Mouse (Mus musculus): ENCODE measurements around the gene Rtf1. TPM values are rescaled to one million over a fixed set of nuclear protein-coding genes. Genes with fewer than 3 reads are reported as not detected.
A peak's percentile ranks its signal among the peaks of the same experiment; 100 is the strongest.

Gene Rtf1
- total and polyA plus RNA-seq, 3 experiments = 33.1 to 44.5 (median 36.2) TPM

DNA sequence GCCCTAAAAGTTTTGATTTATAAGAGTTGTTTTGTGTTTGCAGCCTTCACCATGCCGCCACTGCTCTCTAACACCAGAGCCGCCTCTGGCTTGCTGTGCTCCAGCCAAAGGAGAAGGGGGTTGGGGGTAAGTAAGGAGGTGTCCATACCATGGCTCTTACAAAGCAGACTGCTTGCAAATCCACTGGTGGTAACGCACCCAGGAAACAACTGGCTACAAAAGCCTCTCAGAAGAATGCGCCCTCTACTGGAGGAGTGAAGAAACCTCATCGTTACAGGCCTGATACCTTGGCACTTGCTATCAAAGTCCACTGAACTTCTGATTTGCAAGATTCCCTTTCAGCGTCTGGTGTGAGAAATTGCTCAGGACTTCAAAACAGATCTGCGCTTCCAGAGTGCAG is 5.9 kb upstream of the Rtf1 start:
- no peak overlapping the region for H3K4me3 ChIP-seq (ENCODE audit: low read depth, low read length)
- no peaks in the 10 kb centered on the region for H3K27me3 ChIP-seq (ENCODE audit: insufficient read depth, low read length)
- ATAC-seq (ENCODE audit: extremely low read depth, insufficient number of reproducible peaks, low FRiP score, poor library complexity, severe bottlenecking) = no peak
- DNase-seq (ENCODE audit: low spot score) = no peak
- no peaks in the 10 kb centered on the region for H3K9me3 ChIP-seq (replicated peaks)
- no peaks in the 10 kb centered on the region for H3K36me3 ChIP-seq (replicated peaks)
- TF ChIP-seq TAL1 (conservative IDR thresholded peaks at IDR 0.05; ENCODE audit: low read depth, low read length) (no peak), POLR2AphosphoS5 (IDR thresholded peaks at IDR 0.05; ENCODE audit: insufficient replicate concordance, low read depth, low read length) (no peak), GATA2 (IDR thresholded peaks at IDR 0.05; ENCODE audit: borderline replicate concordance, low read depth, low read length) (no peak), CTCF (IDR thresholded peaks at IDR 0.05; ENCODE audit: low read depth, low read length) (no peak)
- H3K4me1 ChIP-seq (ENCODE audit: insufficient read depth, low read depth, low read length) = peaks cover 7% of the 10 kb centered on the region

DNA sequence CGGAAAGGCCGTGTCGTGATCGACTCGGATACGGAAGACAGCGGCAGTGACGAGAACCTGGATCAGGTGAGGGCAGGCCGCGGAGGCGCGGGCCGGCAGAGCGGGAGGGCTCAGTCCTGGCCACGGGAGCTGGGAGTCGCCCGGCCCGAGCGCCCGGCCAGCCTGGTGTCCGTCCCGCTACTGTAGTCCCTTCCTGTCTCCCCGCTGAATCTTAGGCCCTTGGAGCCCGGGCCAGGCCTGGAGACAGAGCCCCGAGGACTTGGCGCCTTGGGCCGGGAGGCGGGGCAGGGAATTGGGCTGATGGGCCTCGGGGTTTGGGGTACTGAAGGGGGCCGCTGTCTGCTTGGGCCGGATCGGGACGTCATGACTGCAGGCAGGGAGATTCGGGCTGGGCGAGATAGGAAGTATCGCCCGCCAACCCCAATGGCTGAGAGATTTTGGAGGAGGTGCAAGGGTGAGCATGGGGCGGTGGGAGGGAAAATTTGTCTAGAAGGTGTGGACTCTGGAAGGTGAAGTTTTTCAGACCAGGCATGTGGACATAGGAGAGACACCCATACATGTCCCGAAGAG is 432 bp downstream of the Rtf1 start:
- DNase-seq (ENCODE audit: low spot score) (peak; percentile 50), ATAC-seq (ENCODE audit: extremely low read depth, insufficient number of reproducible peaks, low FRiP score, poor library complexity, severe bottlenecking) (no peak)
- Histone ChIP-seq H3K9me3 (replicated peaks) (no peaks in the 10 kb centered on the region), H3K36me3 (replicated peaks) (peaks cover 22% of the 10 kb centered on the region), H3K4me3 (ENCODE audit: low read depth, low read length) (peak overlapping the region; percentile 99), H3K4me1 (ENCODE audit: insufficient read depth, low read depth, low read length) (peaks cover 20% of the 10 kb centered on the region), H3K27me3 (ENCODE audit: insufficient read depth, low read length) (no peaks in the 10 kb centered on the region)
- no peak for TF ChIP-seq TAL1 (conservative IDR thresholded peaks at IDR 0.05; ENCODE audit: low read depth, low read length)
- no peak for TF ChIP-seq GATA2 (IDR thresholded peaks at IDR 0.05; ENCODE audit: borderline replicate concordance, low read depth, low read length)
- no peak for TF ChIP-seq POLR2AphosphoS5 (IDR thresholded peaks at IDR 0.05; ENCODE audit: insufficient replicate concordance, low read depth, low read length)
- no peak for TF ChIP-seq GATA1 (IDR thresholded peaks at IDR 0.05; ENCODE audit: borderline replicate concordance, low read length)
- TF ChIP-seq CTCF (IDR thresholded peaks at IDR 0.05; ENCODE audit: low read depth, low read length) = no peak

DNA sequence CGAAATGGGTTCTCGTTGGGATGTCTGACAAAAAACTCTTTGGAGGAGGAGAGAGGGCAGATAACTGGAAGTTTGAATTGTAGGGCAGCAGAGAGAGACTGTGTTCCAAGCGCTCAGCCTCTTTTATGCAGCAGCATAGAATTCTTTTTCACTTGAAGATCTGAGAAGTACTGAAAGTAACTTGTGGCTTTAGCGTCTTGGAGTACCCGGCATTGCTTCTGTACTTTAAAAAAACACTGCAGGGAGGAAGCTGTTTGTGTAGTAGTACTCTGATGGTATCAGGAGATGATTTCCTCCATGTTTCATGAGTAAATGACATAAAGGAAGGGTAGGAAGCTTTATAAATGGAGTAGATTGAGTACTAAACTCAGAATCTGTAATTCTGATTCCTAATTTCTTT is 963 bp downstream of the Rtf1 start:
- H3K4me3 ChIP-seq (ENCODE audit: low read depth, low read length) = peak overlapping the region; percentile 99
- H3K9me3 ChIP-seq (replicated peaks) = no peaks in the 10 kb centered on the region
- H3K36me3 ChIP-seq (replicated peaks) = peaks cover 25% of the 10 kb centered on the region
- ATAC-seq (ENCODE audit: extremely low read depth, insufficient number of reproducible peaks, low FRiP score, poor library complexity, severe bottlenecking) (no peak), DNase-seq (ENCODE audit: low spot score) (peak; percentile 5)
- no peaks in the 10 kb centered on the region for H3K27me3 ChIP-seq (ENCODE audit: insufficient read depth, low read length)
- TF ChIP-seq TAL1 (conservative IDR thresholded peaks at IDR 0.05; ENCODE audit: low read depth, low read length) (no peak), GATA1 (IDR thresholded peaks at IDR 0.05; ENCODE audit: borderline replicate concordance, low read length) (no peak), GATA2 (IDR thresholded peaks at IDR 0.05; ENCODE audit: borderline replicate concordance, low read depth, low read length) (no peak), POLR2AphosphoS5 (IDR thresholded peaks at IDR 0.05; ENCODE audit: insufficient replicate concordance, low read depth, low read length) (no peak), CTCF (IDR thresholded peaks at IDR 0.05; ENCODE audit: low read depth, low read length) (no peak)
- peaks cover 20% of the 10 kb centered on the region for H3K4me1 ChIP-seq (ENCODE audit: insufficient read depth, low read depth, low read length)

DNA sequence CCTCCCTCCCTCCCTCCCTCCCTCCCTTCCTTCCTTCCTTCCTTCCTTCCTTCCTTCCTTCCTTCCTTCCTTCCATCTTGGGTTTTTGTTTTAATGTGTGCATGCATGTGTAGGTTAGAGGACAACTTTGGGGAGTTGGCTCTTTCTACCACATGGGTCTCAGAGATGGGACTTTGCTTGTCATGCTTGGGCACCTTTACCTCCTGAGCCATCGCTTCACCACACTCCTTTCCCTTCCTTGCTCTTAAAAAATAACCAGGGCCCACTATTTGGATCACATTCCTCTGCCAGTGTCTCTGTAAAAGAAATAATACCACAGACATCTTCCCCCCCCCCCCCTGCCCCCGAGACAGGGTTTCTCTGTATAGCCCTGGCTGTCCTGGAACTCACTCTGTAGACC is 8.8 kb downstream of the Rtf1 start:
- Histone ChIP-seq H3K4me1 (ENCODE audit: insufficient read depth, low read depth, low read length) (peaks cover 2% of the 10 kb centered on the region; the same call in 1 of the 2 replicates), H3K27me3 (ENCODE audit: insufficient read depth, low read length) (no peaks in the 10 kb centered on the region), H3K9me3 (replicated peaks) (0 out of 2 replicates have a peak, but pooled peaks cover 3% of the 10 kb centered on the region), H3K4me3 (ENCODE audit: low read depth, low read length) (no peak overlapping the region), H3K36me3 (replicated peaks) (peaks cover 64% of the 10 kb centered on the region)
- no peak for DNase-seq (ENCODE audit: low spot score)
- TF ChIP-seq TAL1 (conservative IDR thresholded peaks at IDR 0.05; ENCODE audit: low read depth, low read length) (no peak), CTCF (IDR thresholded peaks at IDR 0.05; ENCODE audit: low read depth, low read length) (no peak), GATA2 (IDR thresholded peaks at IDR 0.05; ENCODE audit: borderline replicate concordance, low read depth, low read length) (no peak), GATA1 (IDR thresholded peaks at IDR 0.05; ENCODE audit: borderline replicate concordance, low read length) (no peak), POLR2AphosphoS5 (IDR thresholded peaks at IDR 0.05; ENCODE audit: insufficient replicate concordance, low read depth, low read length) (no peak)
- ATAC-seq (ENCODE audit: extremely low read depth, insufficient number of reproducible peaks, low FRiP score, poor library complexity, severe bottlenecking) = no peak

DNA sequence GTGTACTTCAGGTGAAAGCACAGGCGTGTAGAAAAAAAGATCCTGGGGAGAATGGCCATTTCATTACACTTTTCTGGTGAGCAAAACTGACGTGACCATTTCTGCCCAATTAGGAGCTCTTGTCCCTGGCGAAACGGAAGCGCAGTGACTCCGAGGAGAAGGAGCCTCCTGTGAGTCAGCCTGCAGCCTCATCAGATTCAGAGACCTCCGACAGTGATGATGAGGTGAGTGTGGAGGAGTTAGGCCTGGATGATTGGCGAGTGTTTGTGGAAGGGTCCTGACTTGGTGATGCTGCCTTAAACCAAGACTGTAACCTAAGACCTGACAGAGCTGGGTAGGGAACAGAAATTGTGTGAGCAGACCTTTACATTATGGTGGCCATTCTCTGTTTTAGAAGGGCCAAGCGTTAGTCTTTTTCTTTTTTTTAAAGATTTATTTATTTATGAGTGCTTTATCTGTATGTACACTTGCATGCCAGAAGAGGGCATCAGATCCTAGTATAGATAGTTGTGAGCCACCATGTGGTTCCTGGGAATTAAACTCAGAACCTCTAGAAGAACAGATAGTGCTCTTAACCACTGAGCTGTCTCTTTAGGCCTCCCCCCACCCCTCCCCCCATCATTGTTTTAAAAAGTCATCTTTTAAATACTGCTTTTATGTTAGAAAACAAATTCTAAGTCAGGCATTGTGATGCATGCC is 17.3 kb downstream of the Rtf1 start:
- H3K4me1 ChIP-seq (ENCODE audit: insufficient read depth, low read depth, low read length) = peaks cover 4% of the 10 kb centered on the region
- DNase-seq (ENCODE audit: low spot score) (no peak), ATAC-seq (ENCODE audit: extremely low read depth, insufficient number of reproducible peaks, low FRiP score, poor library complexity, severe bottlenecking) (no peak)
- no peaks in the 10 kb centered on the region for H3K9me3 ChIP-seq (replicated peaks)
- H3K4me3 ChIP-seq (ENCODE audit: low read depth, low read length) = no peak overlapping the region
- TF ChIP-seq POLR2AphosphoS5 (IDR thresholded peaks at IDR 0.05; ENCODE audit: insufficient replicate concordance, low read depth, low read length) = no peak
- H3K36me3 ChIP-seq (replicated peaks) = peaks cover 59% of the 10 kb centered on the region
- H3K27me3 ChIP-seq (ENCODE audit: insufficient read depth, low read length) = no peaks in the 10 kb centered on the region

DNA sequence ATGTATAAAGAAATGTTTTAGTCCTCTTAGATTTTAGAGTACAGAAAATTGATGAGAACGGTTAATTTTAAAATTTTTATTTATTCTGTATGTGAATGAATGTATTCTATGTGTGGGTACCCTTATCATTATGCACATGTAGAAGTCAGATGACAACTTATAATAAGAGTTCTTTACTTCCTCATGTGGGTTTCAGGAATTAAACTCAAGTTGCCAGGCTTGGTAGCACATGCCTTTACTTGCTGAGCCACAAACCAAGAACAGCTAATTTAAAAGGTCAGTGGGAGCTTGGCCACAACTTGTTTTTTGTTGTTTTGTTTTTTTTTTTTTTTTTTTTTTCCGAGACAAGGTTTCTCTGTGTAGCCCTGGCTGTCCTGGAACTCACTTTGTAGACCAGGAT is 20.0 kb downstream of the Rtf1 start:
- peaks cover 57% of the 10 kb centered on the region for H3K36me3 ChIP-seq (replicated peaks)
- no peak for DNase-seq (ENCODE audit: low spot score)
- peaks cover 4% of the 10 kb centered on the region for H3K4me1 ChIP-seq (ENCODE audit: insufficient read depth, low read depth, low read length)
- no peaks in the 10 kb centered on the region for H3K9me3 ChIP-seq (replicated peaks)
- TF ChIP-seq TAL1 (conservative IDR thresholded peaks at IDR 0.05; ENCODE audit: low read depth, low read length) (no peak), CTCF (IDR thresholded peaks at IDR 0.05; ENCODE audit: low read depth, low read length) (no peak), GATA2 (IDR thresholded peaks at IDR 0.05; ENCODE audit: borderline replicate concordance, low read depth, low read length) (no peak), POLR2AphosphoS5 (IDR thresholded peaks at IDR 0.05; ENCODE audit: insufficient replicate concordance, low read depth, low read length) (no peak), GATA1 (IDR thresholded peaks at IDR 0.05; ENCODE audit: borderline replicate concordance, low read length) (no peak)
- H3K4me3 ChIP-seq (ENCODE audit: low read depth, low read length) = no peak overlapping the region
- no peaks in the 10 kb centered on the region for H3K27me3 ChIP-seq (ENCODE audit: insufficient read depth, low read length)
- no peak for ATAC-seq (ENCODE audit: extremely low read depth, insufficient number of reproducible peaks, low FRiP score, poor library complexity, severe bottlenecking)

Data from G1E (cell line).